Mouse (Mus musculus): ENCODE results near the gene Stfa2. TPM values are rescaled to one million over a fixed set of nuclear protein-coding genes. Genes with fewer than 3 reads are reported as not detected.
"Not testable (repeated sequence)": the region's sequence is repeated elsewhere in the genome, so short reads cannot be mapped to it uniquely, and the experiment has no call there.

Gene Stfa2
- polyA plus RNA-seq (2014; fragmentation: Nextera tagmentation; extraction: Ambion mirVana), result not detected in 2 replicates

- H3K9me3 ChIP-seq (ENCODE audit: control insufficient read depth, low read length), result no peaks in the 10 kb centered on the region
- no peaks in the 10 kb centered on the region for H3K27me3 ChIP-seq (ENCODE audit: control insufficient read depth, insufficient read depth, low read length)
- H3K4me1 ChIP-seq (replicated peaks; ENCODE audit: control insufficient read depth, insufficient read depth, low read length), result no peaks in the 10 kb centered on the region
- no peaks in the 10 kb centered on the region for H3K36me3 ChIP-seq (ENCODE audit: control insufficient read depth, insufficient read depth, low read length)
- no peak within 1 kb of the TSS for H3K27ac ChIP-seq (ENCODE audit: low read depth, low read length)
- DNase-seq (ENCODE audit: low spot score) (no peak), ATAC-seq (ENCODE audit: low FRiP score) (no peak)
- H3K9ac ChIP-seq (ENCODE audit: low read depth, low read length), result no peak within 1 kb of the TSS
- H3K4me3 ChIP-seq (ENCODE audit: low read depth, low read length), result no peak within 1 kb of the TSS
- no peak within 1 kb of the TSS for H3K4me2 ChIP-seq (replicated peaks; ENCODE audit: low read depth, low read length)
Measured at GRCm38 (mm10) chr16:36408357-36408756, at the start of gene Stfa2. Stfa2 (minus strand) TSS chr16:36408457.

DNA sequence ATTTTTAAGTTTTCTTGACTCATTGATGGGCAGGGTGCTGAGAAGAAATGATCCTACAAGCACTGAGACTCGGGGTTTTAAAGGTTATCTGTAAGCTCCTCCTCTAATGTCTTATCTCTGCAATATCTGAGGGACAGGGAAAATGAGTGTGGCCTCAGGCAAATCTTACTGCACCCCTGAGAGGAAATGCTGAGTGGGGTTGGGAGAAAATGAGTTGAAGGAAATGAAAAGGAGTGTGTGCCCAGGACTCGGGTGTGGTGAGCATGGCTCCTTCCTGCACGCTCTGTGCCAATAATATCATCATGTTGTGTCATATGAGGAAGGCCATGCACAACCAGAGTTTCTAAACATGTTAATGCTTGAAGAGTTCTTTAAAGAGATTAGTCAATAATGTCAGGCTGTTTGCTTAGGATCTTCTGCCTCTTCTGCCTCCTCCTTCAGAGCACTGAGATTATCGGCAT, 47.1 kb upstream of the Stfa2 start, which contains the start of gene Stfa3:
Gene Stfa3, minus strand, starts transcription at position 51 of the 461 bp plus-strand sequence.
- no peaks in the 10 kb centered on the region for H3K36me3 ChIP-seq (ENCODE audit: control insufficient read depth, insufficient read depth, low read length)

DNA sequence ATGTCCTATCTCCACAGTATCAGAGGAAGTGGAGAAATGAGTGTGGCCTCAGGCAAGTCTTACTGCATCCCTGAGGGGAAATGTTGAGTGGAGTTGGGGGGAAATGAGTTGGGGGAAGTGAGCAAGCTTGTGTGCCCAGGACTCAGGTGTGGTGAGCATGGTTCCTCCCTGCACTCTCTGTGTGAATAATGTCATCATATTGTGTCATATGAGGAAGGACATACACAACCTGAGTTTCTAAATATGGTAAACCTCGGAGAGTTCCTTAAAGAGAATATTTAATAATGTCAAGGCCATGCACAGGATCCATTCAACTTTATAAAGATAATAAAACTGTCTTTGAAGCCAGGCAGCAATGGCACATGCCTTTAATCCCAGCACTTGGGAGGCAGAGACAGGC, 12.7 kb upstream of the Stfa2 start:
- 100% methylated on average over 1 of the region's 1 CpGs for WGBS
- not testable (repeated sequence) for H3K4me2 ChIP-seq (replicated peaks; ENCODE audit: low read depth, low read length); H3K27ac ChIP-seq (ENCODE audit: low read depth, low read length); H3K4me1 ChIP-seq (replicated peaks; ENCODE audit: control insufficient read depth, insufficient read depth, low read length); H3K36me3 ChIP-seq (ENCODE audit: control insufficient read depth, insufficient read depth, low read length); H3K27me3 ChIP-seq (ENCODE audit: control insufficient read depth, insufficient read depth, low read length); ATAC-seq (ENCODE audit: low FRiP score); DNase-seq (ENCODE audit: low spot score); H3K9ac ChIP-seq (ENCODE audit: low read depth, low read length); H3K9me3 ChIP-seq (ENCODE audit: control insufficient read depth, low read length); H3K4me3 ChIP-seq (ENCODE audit: low read depth, low read length)

More for the DNA sequence above, 47.1 kb upstream of the Stfa2 start, which contains the start of gene Stfa3:
- Histone ChIP-seq H3K27ac (ENCODE audit: low read depth, low read length) (no peak within 1 kb of the TSS), H3K9ac (ENCODE audit: low read depth, low read length) (no peak within 1 kb of the TSS), H3K4me1 (replicated peaks; ENCODE audit: control insufficient read depth, insufficient read depth, low read length) (no peaks in the 10 kb centered on the region), H3K9me3 (ENCODE audit: control insufficient read depth, low read length) (no peaks in the 10 kb centered on the region), H3K4me2 (replicated peaks; ENCODE audit: low read depth, low read length) (no peak within 1 kb of the TSS), H3K4me3 (ENCODE audit: low read depth, low read length) (no peak within 1 kb of the TSS), H3K27me3 (ENCODE audit: control insufficient read depth, insufficient read depth, low read length) (no peaks in the 10 kb centered on the region)
- DNase-seq (ENCODE audit: low spot score) (no peak), ATAC-seq (ENCODE audit: low FRiP score) (no peak)
- 92% methylated on average over 4 of the region's 4 CpGs for WGBS

DNA sequence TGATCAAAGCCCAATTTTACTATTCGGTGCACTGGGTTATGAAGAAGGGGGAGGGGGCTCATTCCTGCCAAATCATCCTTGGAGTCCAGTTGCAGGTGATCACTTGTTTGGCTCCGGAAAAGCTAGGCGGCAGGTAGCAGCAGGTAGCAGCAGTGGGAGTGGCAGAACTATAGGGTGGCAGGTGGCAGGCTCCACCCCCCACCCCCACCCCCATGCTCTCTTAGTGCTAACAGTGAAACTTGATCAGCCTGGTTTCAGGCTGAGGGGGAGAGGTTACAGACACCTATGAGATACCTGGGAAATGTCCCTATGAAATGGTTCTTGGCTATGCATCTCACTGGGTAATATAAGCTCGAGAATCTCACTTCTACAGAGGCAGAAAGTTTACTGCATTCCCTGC, 19.2 kb downstream of the Stfa2 start:
- WGBS, result 23% methylated on average over 4 of the region's 4 CpGs
- Histone ChIP-seq H3K4me3 (ENCODE audit: low read depth, low read length) (no peak overlapping the region), H3K27me3 (ENCODE audit: control insufficient read depth, insufficient read depth, low read length) (no peaks in the 10 kb centered on the region), H3K4me1 (replicated peaks; ENCODE audit: control insufficient read depth, insufficient read depth, low read length) (no peaks in the 10 kb centered on the region), H3K27ac (ENCODE audit: low read depth, low read length) (no peak overlapping the region), H3K9ac (ENCODE audit: low read depth, low read length) (no peak overlapping the region), H3K9me3 (ENCODE audit: control insufficient read depth, low read length) (no peaks in the 10 kb centered on the region), H3K4me2 (replicated peaks; ENCODE audit: low read depth, low read length) (no peak overlapping the region), H3K36me3 (ENCODE audit: control insufficient read depth, insufficient read depth, low read length) (no peaks in the 10 kb centered on the region)
- no peak for ATAC-seq (ENCODE audit: low FRiP score)
- DNase-seq (ENCODE audit: low spot score), result no peak

DNA sequence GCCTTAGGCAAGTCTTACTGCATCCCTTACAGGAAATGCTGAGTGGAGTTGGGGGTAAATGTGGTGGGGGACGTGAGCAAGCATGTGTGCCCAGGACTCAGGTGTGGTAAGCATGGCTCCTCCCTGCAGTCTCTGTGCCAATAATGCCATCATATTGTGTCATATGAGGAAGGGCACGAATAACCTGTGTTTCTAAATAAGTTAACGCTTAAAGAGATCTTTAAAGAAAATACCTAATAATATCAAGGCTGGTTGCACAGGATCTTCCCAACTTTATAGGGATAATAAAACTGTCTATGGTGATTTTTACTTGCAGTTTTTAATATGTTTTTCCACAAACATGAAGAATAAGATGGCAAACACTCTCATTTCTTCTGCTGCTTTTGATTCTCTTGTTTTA, 40.6 kb downstream of the Stfa2 start, which contains the start of gene BC100530:
Gene BC100530, minus strand, starts transcription at position 101 of the 400 bp plus-strand sequence.
- not testable (repeated sequence) for H3K4me3 ChIP-seq (ENCODE audit: low read depth, low read length); H3K4me2 ChIP-seq (replicated peaks; ENCODE audit: low read depth, low read length); H3K36me3 ChIP-seq (ENCODE audit: control insufficient read depth, insufficient read depth, low read length); H3K9ac ChIP-seq (ENCODE audit: low read depth, low read length); H3K9me3 ChIP-seq (ENCODE audit: control insufficient read depth, low read length); H3K4me1 ChIP-seq (replicated peaks; ENCODE audit: control insufficient read depth, insufficient read depth, low read length); H3K27ac ChIP-seq (ENCODE audit: low read depth, low read length); H3K27me3 ChIP-seq (ENCODE audit: control insufficient read depth, insufficient read depth, low read length); ATAC-seq (ENCODE audit: low FRiP score); DNase-seq (ENCODE audit: low spot score)
- 84% methylated on average over 3 of the region's 3 CpGs for WGBS

Other genes with a start within 250 kb of the Stfa2 start
- 1.7 TPM in 1 of 2 replicates, not detected in the other for gene Gm5483, start 224.2 kb downstream of the Stfa2 start, polyA plus RNA-seq (2014; fragmentation: Nextera tagmentation; extraction: Ambion mirVana)
- not detected in 2 replicates for gene Gm5416, start 198.1 kb downstream of the Stfa2 start, polyA plus RNA-seq (2014; fragmentation: Nextera tagmentation; extraction: Ambion mirVana)
- gene 2010005H15Rik, start 187.0 kb downstream of the Stfa2 start, polyA plus RNA-seq (2014; fragmentation: Nextera tagmentation; extraction: Ambion mirVana), result 0.28 TPM in 1 of 2 replicates, not detected in the other
- 1.8 and 2.3 TPM in 2 replicates for gene Stfa1, start 131.5 kb downstream of the Stfa2 start, polyA plus RNA-seq (2014; fragmentation: Nextera tagmentation; extraction: Ambion mirVana)
- gene BC117090, start 74.1 kb downstream of the Stfa2 start, polyA plus RNA-seq (2014; fragmentation: Nextera tagmentation; extraction: Ambion mirVana), result not detected in 2 replicates
- 1.0 and 1.2 TPM in 2 replicates for gene BC100530, start 40.7 kb downstream of the Stfa2 start, polyA plus RNA-seq (2014; fragmentation: Nextera tagmentation; extraction: Ambion mirVana)
- not detected in 2 replicates for gene Stfa3, start 46.9 kb upstream of the Stfa2 start, polyA plus RNA-seq (2014; fragmentation: Nextera tagmentation; extraction: Ambion mirVana)
- gene Casr, start 153.7 kb upstream of the Stfa2 start, polyA plus RNA-seq (2014; fragmentation: Nextera tagmentation; extraction: Ambion mirVana), result not detected in 2 replicates